22 mouse cellular contexts compared by ENCODE assay signal in the genomic region with DNA sequence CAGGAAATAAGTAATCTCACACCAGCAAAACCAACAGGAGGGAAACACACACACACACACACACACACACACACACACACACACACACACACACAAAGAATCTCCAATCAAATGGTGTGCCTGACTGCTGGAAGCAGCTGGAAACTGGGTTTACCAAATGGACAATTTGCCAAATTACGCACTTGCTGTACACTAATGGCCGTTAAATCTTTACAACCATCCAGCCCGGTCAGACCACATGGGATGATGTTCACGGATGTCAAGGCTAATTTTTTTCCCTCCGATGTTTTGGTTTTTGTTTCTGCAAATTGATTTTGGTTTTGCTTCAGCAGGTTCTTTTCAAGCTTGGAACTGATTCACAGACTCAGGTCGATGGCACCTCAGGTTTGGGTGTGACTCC.
A peak's percentile ranks its signal among the peaks of the same experiment; 100 is the strongest.
DNase-seq lines count a peak whose midpoint lies in the region; ATAC-seq and TF ChIP-seq lines count a peak whose summit lies in the region.
"Had no signal": no experiment of that assay in that cellular context is flagged by ENCODE, and none has a peak within 500 bp of the region (broad histone marks: within the 10 kb centered on the region; RNA-seq: fewer than 3 reads in every experiment).

No protein-coding gene starts in this region.

- TF ChIP-seq POLR2A in limb, embryonic 14.5 days (IDR thresholded peaks at IDR 0.05; ENCODE audit: borderline replicate concordance, extremely low read depth, insufficient read depth, insufficient read length) = no peak

- WGBS in embryonic facial prominence, embryonic 14.5 days = 52% methylated on average over 6 of the region's 6 CpGs
- WGBS in embryonic facial prominence, embryonic 10.5 days = 79% methylated on average over 6 of the region's 6 CpGs
- WGBS in limb, embryonic 10.5 days = 73% methylated on average over 6 of the region's 6 CpGs
- WGBS in limb, embryonic 14.5 days = 37% methylated on average over 6 of the region's 6 CpGs

- H3K27me3 ChIP-seq in embryonic facial prominence, embryonic 14.5 days (replicated peaks; ENCODE audit: control insufficient read depth, insufficient read depth, low read length) = no peaks in the 10 kb centered on the region
- no peaks in the 10 kb centered on the region for H3K27me3 ChIP-seq in embryonic facial prominence, embryonic 10.5 days (replicated peaks; ENCODE audit: low read depth, poor library complexity, severe bottlenecking)
- H3K27me3 ChIP-seq in limb, embryonic 10.5 days (ENCODE audit: low read depth, poor library complexity, severe bottlenecking) = no peaks in the 10 kb centered on the region
- no peaks in the 10 kb centered on the region for H3K27me3 ChIP-seq in limb, embryonic 14.5 days (ENCODE audit: control insufficient read depth, insufficient read depth, low read length)
- H3K27me3 ChIP-seq: CH12.LX, Patski had no signal

- no peaks in the 10 kb centered on the region for H3K4me1 ChIP-seq in embryonic facial prominence, embryonic 14.5 days (ENCODE audit: control insufficient read depth, insufficient read depth, low read length)
- peaks cover 12% of the 10 kb centered on the region; the same call in 1 of the 2 replicates for H3K4me1 ChIP-seq in embryonic facial prominence, embryonic 10.5 days
- peaks cover 33% of the 10 kb centered on the region for H3K4me1 ChIP-seq in limb, embryonic 10.5 days
- H3K4me1 ChIP-seq in limb, embryonic 14.5 days (ENCODE audit: control insufficient read depth, insufficient read depth, low read length) = peaks cover 8% of the 10 kb centered on the region

- H3K9ac ChIP-seq in embryonic facial prominence, embryonic 14.5 days (ENCODE audit: low read depth, low read length) = no peak overlapping the region
- no peak overlapping the region for H3K9ac ChIP-seq in limb, embryonic 14.5 days (ENCODE audit: low read depth, low read length, severe bottlenecking)

- no peaks in the 10 kb centered on the region for H3K36me3 ChIP-seq in embryonic facial prominence, embryonic 14.5 days (ENCODE audit: control insufficient read depth, insufficient read depth, low read length)
- H3K36me3 ChIP-seq in embryonic facial prominence, embryonic 10.5 days (replicated peaks) = no peaks in the 10 kb centered on the region
- H3K36me3 ChIP-seq in limb, embryonic 10.5 days = peaks cover 7% of the 10 kb centered on the region
- H3K36me3 ChIP-seq in limb, embryonic 14.5 days (ENCODE audit: control insufficient read depth, insufficient read depth, low read length) = no peaks in the 10 kb centered on the region
- H3K36me3 ChIP-seq: G1E had no signal

- no peak overlapping the region for H3K27ac ChIP-seq in embryonic facial prominence, embryonic 14.5 days (replicated peaks; ENCODE audit: low read depth, low read length)
- H3K27ac ChIP-seq in embryonic facial prominence, embryonic 10.5 days (replicated peaks) = no peak overlapping the region
- peak overlapping the region; percentile 12; the same call in 1 of the 2 replicates for H3K27ac ChIP-seq in limb, embryonic 10.5 days
- H3K27ac ChIP-seq in limb, embryonic 14.5 days (replicated peaks; ENCODE audit: low read depth, low read length) = no peak overlapping the region

- no peak overlapping the region for H3K4me3 ChIP-seq in embryonic facial prominence, embryonic 14.5 days (ENCODE audit: low read depth, low read length)
- no peak overlapping the region for H3K4me3 ChIP-seq in embryonic facial prominence, embryonic 10.5 days
- no peak overlapping the region for H3K4me3 ChIP-seq in limb, embryonic 10.5 days
- no peak overlapping the region for H3K4me3 ChIP-seq in limb, embryonic 14.5 days (replicated peaks; ENCODE audit: low read length)

- H3K4me2 ChIP-seq in embryonic facial prominence, embryonic 14.5 days (ENCODE audit: low read depth, low read length) = no peak overlapping the region
- no peak overlapping the region for H3K4me2 ChIP-seq in limb, embryonic 14.5 days (replicated peaks; ENCODE audit: low read depth, low read length, severe bottlenecking)

- DNase-seq in embryonic facial prominence, embryonic 14.5 days (ENCODE audit: low spot score) = peak; percentile 70
- no peak for DNase-seq in embryonic facial prominence, embryonic 10.5 days (ENCODE audit: low spot score)
- DNase-seq in limb, embryonic 10.5 days (ENCODE audit: low spot score) = no peak
- DNase-seq in limb, embryonic 14.5 days (ENCODE audit: low spot score) = peak; percentile 59
- DNase-seq in adipocyte (ENCODE audit: low spot score) = no peak
- no peak for DNase-seq in retina, embryonic 14.5 days (ENCODE audit: low spot score)
- DNase-seq: adrenal gland, adult 2 months; adrenal gland, adult 8-10 months; adrenal gland, postnatal 10 days; adrenal gland, postnatal 14 days; adrenal gland, postnatal 25 days; adrenal gland, postnatal 36 days; B cell, adult 2 months; cerebellum, adult 11 months; cerebellum, adult 11-12 months; cerebellum, adult 18-20 months; cerebellum, adult 2 months had no signal

- H3K9me3 ChIP-seq in embryonic facial prominence, embryonic 14.5 days (ENCODE audit: control insufficient read depth, low read length) = 0 out of 2 replicates have a peak, but pooled peaks cover 10% of the 10 kb centered on the region
- peaks cover 7% of the 10 kb centered on the region; the same call in 1 of the 2 replicates for H3K9me3 ChIP-seq in embryonic facial prominence, embryonic 10.5 days
- no peaks in the 10 kb centered on the region; the same call in 1 of the 2 replicates for H3K9me3 ChIP-seq in limb, embryonic 10.5 days (replicated peaks)
- no peaks in the 10 kb centered on the region for H3K9me3 ChIP-seq in limb, embryonic 14.5 days (ENCODE audit: control insufficient read depth, low read length)
- H3K9me3 ChIP-seq: G1E had no signal

- ATAC-seq in embryonic facial prominence, embryonic 14.5 days (ENCODE audit: low read depth) = no peak
- ATAC-seq in limb, embryonic 14.5 days (ENCODE audit: low FRiP score, low read depth) = no peak
- ATAC-seq: activated CD4-positive, CD25-positive, alpha-beta regulatory T cell, adult 4 months; CD4-positive, CD25-positive, alpha-beta regulatory T cell, adult 4 months; Patski had no signal

Comparison
In these comparisons a context has a peak if more than half of its experiments do, and no peak if none do; other contexts are left out.
1. DNase-seq: peak in embryonic facial prominence, embryonic 14.5 days (single experiment) and limb, embryonic 14.5 days (single experiment); none in embryonic facial prominence, embryonic 10.5 days (single experiment), limb, embryonic 10.5 days (single experiment), adipocyte (single experiment) and retina, embryonic 14.5 days (single experiment).